Mouse (Mus musculus): ENCODE data around the gene Tmem8b. TPM values are rescaled to one million over a fixed set of nuclear protein-coding genes. Genes with fewer than 3 reads are reported as not detected.

Gene Tmem8b
- polyA plus RNA-seq, 1 experiment from 2014 or later, result 3.3 TPM

Other genes with a start within 250 kb of the Tmem8b start
- gene Fam166b, start 239.8 kb upstream of the Tmem8b start, polyA plus RNA-seq (2015; fragmentation: Nextera tagmentation; extraction: Ambion mirVana), result 0.28 TPM in 1 of 2 replicates, not detected in the other
- 6.8 and 7.9 TPM in 2 replicates for gene Tesk1, start 227.0 kb upstream of the Tmem8b start, polyA plus RNA-seq (2015; fragmentation: Nextera tagmentation; extraction: Ambion mirVana)
- gene Cd72, start 214.3 kb upstream of the Tmem8b start, polyA plus RNA-seq (2015; fragmentation: Nextera tagmentation; extraction: Ambion mirVana), result 2.7 and 2.9 TPM in 2 replicates
- gene Sit1, start 185.2 kb upstream of the Tmem8b start, polyA plus RNA-seq (2015; fragmentation: Nextera tagmentation; extraction: Ambion mirVana), result not detected in 2 replicates
- gene Ccdc107, start 176.1 kb upstream of the Tmem8b start, polyA plus RNA-seq (2015; fragmentation: Nextera tagmentation; extraction: Ambion mirVana), result 98.8 and 102 TPM in 2 replicates
- 45.2 and 48.6 TPM in 2 replicates for gene Arhgef39, start 169.3 kb upstream of the Tmem8b start, polyA plus RNA-seq (2015; fragmentation: Nextera tagmentation; extraction: Ambion mirVana)
- gene Car9, start 162.0 kb upstream of the Tmem8b start, polyA plus RNA-seq (2015; fragmentation: Nextera tagmentation; extraction: Ambion mirVana), result 18.0 and 30.0 TPM in 2 replicates
- 510 and 514 TPM in 2 replicates for gene Tpm2, start 145.2 kb upstream of the Tmem8b start, polyA plus RNA-seq (2015; fragmentation: Nextera tagmentation; extraction: Ambion mirVana)
- 62.7 and 69.5 TPM in 2 replicates for gene Creb3, start 106.6 kb upstream of the Tmem8b start, polyA plus RNA-seq (2015; fragmentation: Nextera tagmentation; extraction: Ambion mirVana)
- 61.4 and 61.9 TPM in 2 replicates for gene Tln1, start 106.3 kb upstream of the Tmem8b start, polyA plus RNA-seq (2015; fragmentation: Nextera tagmentation; extraction: Ambion mirVana)
- 20.9 and 23.3 TPM in 2 replicates for gene Rgp1, start 90.3 kb upstream of the Tmem8b start, polyA plus RNA-seq (2015; fragmentation: Nextera tagmentation; extraction: Ambion mirVana)
- 13.7 and 15.4 TPM in 2 replicates for gene Gba2, start 90.1 kb upstream of the Tmem8b start, polyA plus RNA-seq (2015; fragmentation: Nextera tagmentation; extraction: Ambion mirVana)
- gene Msmp, start 84.5 kb upstream of the Tmem8b start, polyA plus RNA-seq (2015; fragmentation: Nextera tagmentation; extraction: Ambion mirVana), result 0.75 TPM in 1 of 2 replicates, not detected in the other
- 6.9 and 8.0 TPM in 2 replicates for gene Npr2, start 37.0 kb upstream of the Tmem8b start, polyA plus RNA-seq (2015; fragmentation: Nextera tagmentation; extraction: Ambion mirVana)
- 0.46 and 1.0 TPM in 2 replicates for gene Spag8, start 15.4 kb upstream of the Tmem8b start, polyA plus RNA-seq (2015; fragmentation: Nextera tagmentation; extraction: Ambion mirVana)
- gene Hint2, start 12.5 kb upstream of the Tmem8b start, polyA plus RNA-seq (2015; fragmentation: Nextera tagmentation; extraction: Ambion mirVana), result 152 and 157 TPM in 2 replicates
- gene Fam221b, start 174 bp downstream of the Tmem8b start, polyA plus RNA-seq (2015; fragmentation: Nextera tagmentation; extraction: Ambion mirVana), result 2.9 and 3.6 TPM in 2 replicates
- gene Olfr70, start 31.8 kb downstream of the Tmem8b start, polyA plus RNA-seq (2015; fragmentation: Nextera tagmentation; extraction: Ambion mirVana), result not detected in 2 replicates
- gene Olfr71, start 41.3 kb downstream of the Tmem8b start, polyA plus RNA-seq (2015; fragmentation: Nextera tagmentation; extraction: Ambion mirVana), result not detected in 2 replicates
- gene Hrct1, start 58.2 kb downstream of the Tmem8b start, polyA plus RNA-seq (2015; fragmentation: Nextera tagmentation; extraction: Ambion mirVana), result 0.98 and 1.4 TPM in 2 replicates
- gene Spaar, start 61.1 kb downstream of the Tmem8b start, polyA plus RNA-seq (2015; fragmentation: Nextera tagmentation; extraction: Ambion mirVana), result 0.16 and 0.21 TPM in 2 replicates
- gene Olfr159, start 102.0 kb downstream of the Tmem8b start, polyA plus RNA-seq (2015; fragmentation: Nextera tagmentation; extraction: Ambion mirVana), result not detected in 2 replicates
- not detected in 2 replicates for gene Olfr156, start 154.9 kb downstream of the Tmem8b start, polyA plus RNA-seq (2015; fragmentation: Nextera tagmentation; extraction: Ambion mirVana)
- gene Olfr157, start 171.2 kb downstream of the Tmem8b start, polyA plus RNA-seq (2015; fragmentation: Nextera tagmentation; extraction: Ambion mirVana), result not detected in 2 replicates
- not detected in 2 replicates for gene Olfr155, start 182.6 kb downstream of the Tmem8b start, polyA plus RNA-seq (2015; fragmentation: Nextera tagmentation; extraction: Ambion mirVana)
- gene Reck, start 206.6 kb downstream of the Tmem8b start, polyA plus RNA-seq (2015; fragmentation: Nextera tagmentation; extraction: Ambion mirVana), result 16.4 and 17.0 TPM in 2 replicates